Mouse (Mus musculus) cerebellum, adult 9-11 months (tissue): ENCODE results near the gene Pdk4.
A peak's percentile ranks its signal among the peaks of the same experiment; 100 is the strongest.

Source experiments
- DNase-seq: peaks from one replicate; pipeline ENCODE4 v3.0.0; 2022

Gene Pdk4

GRCm38 (mm10) chr6:5495961-5496853 is at the start of gene Pdk4:
Gene Pdk4 (minus strand): TSS chr6:5496309.
- peak; percentile 44 for DNase-seq

GRCm38 (mm10) chr6:5537855-5538365 is 41.8 kb upstream of the Pdk4 start:
- no peak for DNase-seq

DNA sequence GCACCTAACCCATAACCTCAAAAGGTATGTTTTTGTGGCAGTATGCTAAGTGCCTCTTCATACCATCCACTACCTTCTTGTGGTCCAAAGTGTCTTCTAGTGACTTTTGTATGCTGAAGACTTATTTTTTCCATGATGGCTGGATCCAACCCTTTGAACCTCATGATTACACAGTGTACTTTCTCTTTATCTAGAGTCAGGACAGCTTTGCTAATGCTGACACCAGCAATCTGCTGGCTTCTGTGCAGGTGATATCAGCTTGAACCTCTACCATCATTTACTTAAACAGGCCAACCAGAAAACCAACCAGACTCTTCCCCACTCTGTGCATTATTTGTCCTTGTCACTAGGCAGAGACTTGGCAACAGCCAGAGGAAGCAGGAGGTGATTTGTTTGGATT is 39.6 kb upstream of the Pdk4 start:
- no peak for DNase-seq

DNA sequence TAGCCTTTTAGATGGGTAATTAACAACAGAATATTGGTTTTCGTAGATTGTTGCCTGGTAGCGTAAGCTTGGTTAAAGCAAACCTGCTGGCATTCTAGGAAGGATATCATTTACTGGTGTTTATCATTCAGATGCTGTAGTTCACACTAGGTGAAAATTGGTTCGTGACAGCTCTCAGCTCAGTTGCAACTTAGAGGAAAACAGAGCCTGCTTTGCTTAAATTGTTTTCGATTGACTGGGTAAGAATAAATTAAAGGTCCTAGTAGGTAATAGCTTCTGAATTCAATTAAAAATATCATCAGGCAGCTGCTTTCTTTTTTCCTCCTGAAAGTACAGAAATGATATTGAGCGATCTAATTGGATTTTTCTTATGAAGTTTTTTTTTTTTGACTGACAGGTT is 21.0 kb upstream of the Pdk4 start:
- DNase-seq, result no peak

- no peak for DNase-seq
Measured at GRCm38 (mm10) chr6:5509757-5510156, 13.6 kb upstream of the Pdk4 start.

DNA sequence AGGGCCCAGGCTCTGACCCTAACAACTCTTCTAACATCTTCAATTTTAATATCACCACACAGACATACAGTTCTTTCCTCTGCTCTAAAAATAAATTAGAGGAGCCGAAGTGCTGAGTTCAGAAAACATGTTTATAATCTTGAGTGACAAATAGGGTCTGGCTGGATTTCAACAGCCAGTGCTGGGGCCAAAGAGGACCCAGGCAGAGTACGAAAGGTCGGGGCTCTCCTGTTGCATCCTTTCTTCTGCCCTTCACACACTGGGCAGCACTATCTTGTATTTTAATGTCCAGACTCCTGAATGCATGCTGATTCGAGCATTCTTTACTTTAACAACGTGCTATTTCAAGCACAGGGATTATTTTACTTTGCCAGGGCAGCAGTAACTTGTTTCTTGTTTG is 13.2 kb upstream of the Pdk4 start:
- no peak for DNase-seq

DNA sequence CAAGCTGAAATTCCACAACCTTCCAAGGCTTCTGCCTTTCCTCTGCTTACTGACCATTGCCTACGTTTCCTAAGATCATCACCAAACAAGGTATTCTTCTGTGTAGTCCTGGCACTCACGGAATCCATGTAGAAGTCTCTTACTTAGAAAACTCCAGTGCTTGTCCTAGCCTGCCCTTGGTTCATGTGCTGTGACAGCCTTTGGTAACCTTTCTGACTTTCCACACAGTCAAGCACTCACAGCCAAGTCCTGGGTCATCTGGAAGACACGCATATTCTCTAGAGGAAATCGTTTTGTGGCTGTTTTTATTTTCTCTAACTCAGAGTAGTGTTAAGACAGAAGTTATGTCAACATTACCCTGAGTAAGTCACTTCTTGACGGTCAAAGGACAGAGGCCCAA is 11.7 kb upstream of the Pdk4 start:
- no peak for DNase-seq

GRCm38 (mm10) chr6:5506271-5506670 is 10.2 kb upstream of the Pdk4 start:
- DNase-seq, result no peak

DNA sequence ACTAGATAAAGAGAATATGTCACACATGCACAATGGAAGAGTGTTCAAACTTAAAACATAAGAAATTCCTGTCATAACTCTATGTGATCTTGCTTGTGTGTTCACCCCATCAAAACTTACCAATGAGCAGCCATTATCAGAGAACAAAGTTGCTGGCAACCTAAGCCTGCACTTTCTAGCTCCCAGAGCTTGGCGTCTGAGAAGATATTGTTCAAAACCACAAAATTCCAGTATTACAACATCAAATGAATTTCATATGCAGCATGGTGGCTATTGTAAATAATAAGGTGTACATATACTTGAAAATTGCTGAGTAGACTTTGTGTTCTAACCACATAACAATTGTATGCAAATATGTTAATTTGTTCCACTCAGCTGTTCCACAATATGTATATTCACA is 6.7 kb upstream of the Pdk4 start:
- no peak for DNase-seq

GRCm38 (mm10) chr6:5501551-5501950 is 5.4 kb upstream of the Pdk4 start:
- no peak for DNase-seq

DNA sequence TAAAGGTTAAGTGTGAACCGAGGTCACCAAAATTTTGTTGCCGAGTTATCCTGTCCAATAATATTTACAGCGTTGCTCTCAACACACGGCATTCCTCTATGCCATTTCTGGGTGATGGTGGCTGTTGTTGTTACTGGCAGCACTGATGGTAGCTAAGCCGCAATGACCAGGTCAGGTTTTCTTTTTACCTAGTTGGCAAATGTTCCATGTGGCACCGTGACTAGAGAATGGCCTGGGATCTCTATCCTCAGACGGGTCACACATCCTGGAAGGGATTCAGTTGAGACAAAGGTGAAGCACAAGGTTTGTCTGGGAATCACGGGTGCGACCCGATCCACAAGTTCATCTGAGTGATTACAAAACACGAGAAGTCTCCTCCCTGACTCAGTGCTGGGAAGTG is 2.6 kb upstream of the Pdk4 start:
- DNase-seq, result no peak

- DNase-seq, result no peak
Measured at GRCm38 (mm10) chr6:5496854-5497235, 736 bp upstream of the Pdk4 start.

- DNase-seq, result no peak
Measured at GRCm38 (mm10) chr6:5485028-5485427, 11.1 kb downstream of the Pdk4 start.

DNA sequence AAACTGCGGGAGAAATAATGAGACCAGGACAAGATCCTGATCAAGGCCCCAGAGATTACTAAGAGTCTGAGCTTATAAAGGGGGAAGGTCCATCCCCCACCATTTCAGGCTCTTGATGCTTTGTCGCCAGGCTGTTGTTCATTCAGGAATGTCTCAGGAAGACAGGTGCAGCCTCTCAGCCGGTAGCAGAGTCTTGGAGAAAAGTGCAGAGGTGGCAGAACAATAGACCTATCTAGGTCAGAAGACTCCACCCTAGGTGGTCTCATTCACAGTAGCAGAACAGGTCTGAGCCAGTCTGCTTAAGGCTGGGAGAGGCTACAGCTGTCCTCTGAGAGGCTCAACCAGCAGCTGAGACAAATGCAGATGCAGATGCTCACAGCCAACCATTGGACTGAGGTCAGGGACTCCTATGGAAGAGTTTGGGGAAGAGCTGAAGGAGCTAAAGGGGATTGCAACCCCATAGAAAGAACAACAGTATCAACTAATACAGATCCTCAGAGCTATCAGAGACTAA is 13.8 kb downstream of the Pdk4 start:
- no peak for DNase-seq

DNA sequence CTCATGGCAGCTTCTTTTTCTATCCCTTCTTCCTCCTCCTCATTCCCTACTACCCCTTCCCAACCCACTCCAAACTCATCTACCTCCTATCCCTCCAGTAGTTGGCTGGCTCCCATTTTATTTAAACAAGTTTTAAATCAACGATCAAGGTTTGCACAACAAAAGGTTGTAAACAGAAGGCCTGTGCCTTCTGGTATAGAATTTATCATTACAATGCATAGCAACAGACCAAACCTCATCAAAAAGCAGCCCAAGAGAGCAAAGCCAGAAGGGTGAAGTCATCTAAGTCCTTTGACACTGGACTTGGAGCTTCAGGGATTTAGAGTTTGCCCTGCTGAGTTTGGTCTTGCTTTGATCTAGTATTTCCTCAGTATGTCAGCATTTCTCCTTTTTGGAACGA is 15.0 kb downstream of the Pdk4 start:
- no peak for DNase-seq

DNA sequence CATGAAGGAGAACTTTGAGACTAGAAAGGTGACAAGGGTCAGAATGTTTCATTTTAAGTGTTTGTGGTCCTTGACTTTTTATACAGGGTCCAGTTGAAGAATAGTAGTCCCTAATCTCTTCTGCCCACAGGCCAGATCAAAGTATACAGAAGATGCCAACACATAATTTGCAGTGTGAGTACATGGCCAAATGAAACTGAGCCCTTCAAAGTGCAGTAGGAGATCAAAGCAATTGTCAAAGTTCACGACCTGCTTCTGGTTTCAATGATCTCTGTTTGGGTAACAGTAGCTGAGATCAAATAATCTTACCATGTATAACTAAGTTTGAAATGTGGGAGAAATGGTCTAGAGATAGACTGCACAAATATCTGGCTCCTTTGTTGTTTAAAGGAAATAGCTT is 22.1 kb downstream of the Pdk4 start:
- no peak for DNase-seq

GRCm38 (mm10) chr6:5472692-5473091 is 23.4 kb downstream of the Pdk4 start:
- no peak for DNase-seq

GRCm38 (mm10) chr6:5470480-5471318 is 25.4 kb downstream of the Pdk4 start:
- DNase-seq, result no peak

DNA sequence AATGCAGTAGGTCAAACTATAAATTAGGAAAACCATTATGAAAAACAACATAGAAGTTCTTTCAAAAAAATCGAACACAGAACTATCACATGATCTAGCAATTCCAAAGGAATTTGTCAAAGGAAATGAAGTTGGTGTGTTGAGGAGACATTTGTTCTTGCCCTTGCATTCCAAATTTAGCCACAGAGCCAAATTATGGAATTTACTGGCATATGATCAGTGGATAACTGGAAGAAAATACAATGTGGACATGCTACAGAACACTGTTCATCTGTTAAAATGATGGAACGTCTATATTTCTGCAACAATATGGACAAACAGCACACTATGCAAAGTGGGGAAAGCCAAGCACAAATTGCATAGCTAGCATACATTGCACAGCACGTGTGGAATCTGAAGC is 40.3 kb downstream of the Pdk4 start:
- no peak for DNase-seq

DNA sequence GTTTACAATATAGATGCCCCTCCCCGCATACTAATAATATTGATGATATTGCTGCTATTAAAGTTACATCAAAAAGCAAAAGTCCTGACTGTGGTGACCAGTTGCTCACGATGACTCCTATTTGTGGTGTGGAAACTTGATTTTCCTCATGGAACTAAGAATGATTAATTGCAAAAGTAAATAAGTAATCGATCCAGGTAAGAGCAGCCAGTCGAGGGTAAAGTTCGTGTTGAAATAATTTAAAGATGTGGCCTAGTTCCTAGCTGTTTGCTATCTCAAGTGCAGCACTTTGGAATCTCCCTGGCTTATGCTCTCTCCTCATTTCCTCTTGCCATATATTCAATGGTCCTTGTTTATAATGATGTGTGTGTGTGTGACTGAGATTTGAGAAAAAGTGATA is 46.2 kb downstream of the Pdk4 start:
- DNase-seq, result no peak

- DNase-seq, result no peak
Measured at GRCm38 (mm10) chr6:5448396-5448795, 47.7 kb downstream of the Pdk4 start.

DNA sequence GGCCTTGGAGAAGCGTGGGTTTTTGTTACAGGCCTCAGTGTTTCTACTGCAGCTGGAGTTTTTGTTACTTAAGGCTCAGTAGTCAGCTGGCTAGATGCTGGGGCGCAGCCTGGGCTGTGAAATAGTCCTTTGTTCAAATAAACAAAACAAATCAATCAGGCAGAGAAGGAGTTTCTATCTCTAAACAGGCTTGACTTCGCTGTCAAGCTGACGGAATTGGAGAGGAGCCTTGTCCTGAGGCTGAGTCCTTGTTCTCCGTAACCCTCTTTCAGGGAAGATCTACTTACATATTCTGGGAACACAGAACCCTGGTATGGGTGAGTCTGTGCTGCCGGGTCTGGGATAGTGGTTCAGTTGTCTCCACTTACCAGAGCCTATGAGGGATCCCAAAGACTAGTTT is 48.6 kb downstream of the Pdk4 start:
- DNase-seq, result peak; percentile 7

GRCm38 (mm10) chr6:5447013-5447412 is 49.1 kb downstream of the Pdk4 start:
- no peak for DNase-seq
